41 mouse cellular contexts compared by ENCODE assay signal in the genomic region with DNA sequence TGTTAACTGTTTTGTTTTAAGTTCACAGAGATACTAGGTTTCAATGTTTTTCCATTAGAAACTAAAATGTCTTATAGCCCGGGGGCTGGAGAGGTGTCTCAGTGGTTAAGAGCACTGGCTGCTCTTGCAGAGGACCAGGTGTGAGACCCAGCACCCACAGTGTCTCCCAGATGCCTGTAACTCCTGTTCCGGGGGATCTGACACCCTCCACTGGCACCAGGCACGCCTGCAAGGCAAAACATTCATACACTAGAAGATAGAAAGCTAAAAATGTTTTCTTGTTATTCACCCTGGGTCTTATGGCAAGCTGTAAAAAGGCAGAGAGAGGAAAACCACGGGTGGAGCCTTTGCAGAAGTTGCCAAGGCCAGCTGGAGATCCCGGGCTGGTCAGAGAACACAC. TPM values are rescaled to one million over a fixed set of nuclear protein-coding genes. Genes with fewer than 3 reads are reported as not detected.
"Had no signal": no experiment of that assay in that cellular context is flagged by ENCODE, and none has a peak within 500 bp of the region (broad histone marks: within the 10 kb centered on the region; RNA-seq: fewer than 3 reads in every experiment).

No protein-coding gene starts in this region.

- H3K9ac ChIP-seq: limb, embryonic 12.5 days; limb, embryonic 13.5 days; limb, embryonic 15.5 days; liver, embryonic 12.5 days; liver, embryonic 13.5 days; liver, embryonic 14.5 days; liver, embryonic 15.5 days; liver, postnatal 0 days; lung, embryonic 14.5 days; lung, embryonic 15.5 days; midbrain, embryonic 12.5 days; midbrain, embryonic 13.5 days; midbrain, embryonic 15.5 days; neural tube, embryonic 12.5 days had no signal

- H3K4me3 ChIP-seq: limb, embryonic 10.5 days; limb, embryonic 12.5 days; limb, embryonic 13.5 days; limb, embryonic 15.5 days; liver, embryonic 12.5 days; liver, embryonic 13.5 days; liver, embryonic 15.5 days; lung, embryonic 15.5 days; megakaryocyte, embryonic 14.5 days; midbrain, embryonic 10.5 days; midbrain, embryonic 12.5 days; midbrain, embryonic 13.5 days; midbrain, embryonic 15.5 days; myocyte; neural tube, embryonic 12.5 days had no signal

- H3K9me3 ChIP-seq: limb, embryonic 10.5 days; limb, embryonic 12.5 days; limb, embryonic 13.5 days; limb, embryonic 15.5 days; liver, embryonic 12.5 days; liver, embryonic 13.5 days; liver, embryonic 15.5 days; lung, embryonic 15.5 days; megakaryocyte, embryonic 14.5 days; midbrain, embryonic 10.5 days; midbrain, embryonic 12.5 days; midbrain, embryonic 13.5 days; midbrain, embryonic 15.5 days; neural tube, embryonic 12.5 days had no signal

- H3K4me2 ChIP-seq: limb, embryonic 12.5 days; limb, embryonic 13.5 days; limb, embryonic 15.5 days; liver, embryonic 11.5 days; liver, embryonic 12.5 days; liver, embryonic 13.5 days; liver, embryonic 15.5 days; lung, embryonic 14.5 days; lung, embryonic 15.5 days; midbrain, embryonic 11.5 days; midbrain, embryonic 12.5 days; midbrain, embryonic 13.5 days; midbrain, embryonic 15.5 days; neural tube, embryonic 12.5 days had no signal

- H3K27me3 ChIP-seq: limb, embryonic 12.5 days; limb, embryonic 13.5 days; limb, embryonic 15.5 days; liver, embryonic 12.5 days; liver, embryonic 13.5 days; liver, embryonic 15.5 days; lung, embryonic 15.5 days; midbrain, embryonic 12.5 days; midbrain, embryonic 13.5 days; midbrain, embryonic 15.5 days; neural tube, embryonic 12.5 days had no signal

- H3K36me3 ChIP-seq: midbrain, embryonic 15.5 days had no signal

- DNase-seq: left cerebral cortex, postnatal 4 days; liver; liver, embryonic 13.5 days; liver, postnatal 0 days; lung, adult 18-20 months; lung, adult 2 months; lung, embryonic 14.5 days; lung, postnatal 10 days; lung, postnatal 14 days; lung, postnatal 36 days; lung, postnatal 4 days; midbrain, embryonic 14.5 days had no signal

- H3K27ac ChIP-seq: limb, embryonic 10.5 days; limb, embryonic 12.5 days; limb, embryonic 13.5 days; limb, embryonic 15.5 days; liver, embryonic 12.5 days; liver, embryonic 13.5 days; liver, embryonic 14.5 days; liver, embryonic 15.5 days; lung, embryonic 15.5 days; macrophage; midbrain, embryonic 10.5 days; midbrain, embryonic 12.5 days; midbrain, embryonic 13.5 days; midbrain, embryonic 15.5 days; neural tube, embryonic 12.5 days had no signal

- H3K4me1 ChIP-seq: limb, embryonic 12.5 days; limb, embryonic 13.5 days; limb, embryonic 15.5 days; liver, embryonic 12.5 days; liver, embryonic 13.5 days; liver, embryonic 15.5 days; midbrain, embryonic 10.5 days; midbrain, embryonic 12.5 days; midbrain, embryonic 13.5 days; midbrain, embryonic 15.5 days; neural tube, embryonic 12.5 days had no signal

RNA-seq across cellular contexts. Expression of a gene that starts 2.2 kb away (rescaled TPM):
- total RNA-seq: left cerebral cortex, postnatal 14 days; liver, adult 2 months; megakaryocyte progenitor cell, adult 5-6 weeks; megakaryocyte, adult 5-6 weeks; megakaryocyte-erythroid progenitor cell, adult 5-6 weeks; midbrain, postnatal 0 days; monocyte, adult 5-6 weeks had no signal
- polyA plus RNA-seq: limb, embryonic 10.5 days; limb, embryonic 12.5 days; limb, embryonic 13.5 days; limb, embryonic 15.5 days; liver, adult 2 months; liver, embryonic 11.5 days; liver, embryonic 12.5 days; liver, embryonic 13.5 days; liver, embryonic 14.5 days; liver, embryonic 15.5 days; liver, embryonic 16.5 days; liver, postnatal 0 days; lung, adult 2 months; lung, embryonic 14.5 days; lung, embryonic 15.5 days; lung, embryonic 16.5 days; macrophage; midbrain, embryonic 11.5 days; midbrain, embryonic 12.5 days; midbrain, embryonic 14.5 days; midbrain, embryonic 15.5 days; midbrain, embryonic 16.5 days; myocyte; neural tube, embryonic 11.5 days; neural tube, embryonic 12.5 days had no signal
